Mouse (Mus musculus): ENCODE results near the gene Reep3. TPM values are rescaled to one million over a fixed set of nuclear protein-coding genes. Genes with fewer than 3 reads are reported as not detected.

Reep3 gene
- total and polyA plus RNA-seq, 3 experiments = 0.01 TPM; not detected in 2

DNA sequence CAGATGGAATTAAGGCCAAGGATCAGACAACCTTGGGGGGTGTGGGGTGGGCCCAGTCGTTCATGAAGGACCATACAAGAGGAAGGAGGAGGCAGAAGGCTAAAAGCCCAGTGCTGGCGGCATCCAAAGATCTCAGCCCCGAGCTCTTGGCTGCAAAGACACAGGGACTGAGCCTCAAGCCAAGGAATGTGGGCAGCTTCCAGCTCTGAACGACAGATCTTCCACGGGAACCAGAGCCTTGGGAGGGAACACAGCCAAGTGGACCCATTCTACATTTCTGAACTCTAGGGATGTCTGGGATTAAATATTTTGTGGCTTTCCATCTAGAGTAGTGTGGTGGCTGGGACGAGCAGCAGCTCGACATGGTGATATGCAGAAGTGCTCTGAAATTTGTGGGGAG lies 38.4 kb downstream of the Reep3 start:
- no peak overlapping the region for H3K4me3 ChIP-seq (ENCODE audit: control insufficient read depth in 1 of 2, insufficient read depth in 1 of 2, low read depth in 2 of 2, low read length in 2 of 2)
- H3K27ac ChIP-seq (ENCODE audit: control insufficient read depth, low read depth, low read length) = no peak overlapping the region
- no peaks in the 10 kb centered on the region for H3K9me3 ChIP-seq (replicated peaks; ENCODE audit: insufficient read depth, low read length)
- H3K9ac ChIP-seq (ENCODE audit: control insufficient read depth, low read depth, low read length, poor library complexity, severe bottlenecking) = no peak overlapping the region
- no peaks in the 10 kb centered on the region for H3K79me2 ChIP-seq (ENCODE audit: control insufficient read depth, insufficient read depth, low read length, poor library complexity)
- TF ChIP-seq CHD2 (IDR thresholded peaks at IDR 0.05; ENCODE audit: low read length) (no peak), JUND (IDR thresholded peaks at IDR 0.05; ENCODE audit: low read depth, low read length) (no peak), GATA1 (IDR thresholded peaks at IDR 0.05; ENCODE audit: low read depth, low read length) (no peak), ETS1 (IDR thresholded peaks at IDR 0.05; ENCODE audit: low read depth, low read length) (no peak), MAFK (IDR thresholded peaks at IDR 0.05; ENCODE audit: borderline replicate concordance, low read depth, low read length) (no peak)
- H3K27me3 ChIP-seq (ENCODE audit: control insufficient read depth in 1 of 2, insufficient read depth in 2 of 2, low read length in 2 of 2) = no peaks in the 10 kb centered on the region
- no peaks in the 10 kb centered on the region for H3K4me1 ChIP-seq (ENCODE audit: control insufficient read depth in 1 of 2, insufficient read depth in 2 of 2, low read length in 2 of 2)
- no peaks in the 10 kb centered on the region for H3K36me3 ChIP-seq (ENCODE audit: control insufficient read depth in 1 of 2, insufficient read depth in 2 of 2, low read length in 2 of 2)
- no peak for DNase-seq (ENCODE audit: low read depth, low spot score)

- no peaks in the 10 kb centered on the region for H3K4me1 ChIP-seq (ENCODE audit: control insufficient read depth in 1 of 2, insufficient read depth in 2 of 2, low read length in 2 of 2)
- no peaks in the 10 kb centered on the region for H3K27me3 ChIP-seq (ENCODE audit: control insufficient read depth in 1 of 2, insufficient read depth in 2 of 2, low read length in 2 of 2)
- TF ChIP-seq ZNF384 (IDR thresholded peaks at IDR 0.05; ENCODE audit: low read depth, low read length) (no peak), GABPA (IDR thresholded peaks at IDR 0.05; ENCODE audit: low read depth, low read length) (no peak), GATA1 (IDR thresholded peaks at IDR 0.05; ENCODE audit: low read depth, low read length) (no peak), SIN3A (IDR thresholded peaks at IDR 0.05; ENCODE audit: low read length) (no peak), UBTF (IDR thresholded peaks at IDR 0.05; ENCODE audit: borderline replicate concordance, insufficient read depth, low read depth, low read length) (no peak), E2F4 (IDR thresholded peaks at IDR 0.05; ENCODE audit: borderline replicate concordance, low read depth, low read length) (no peak), CTCF (IDR thresholded peaks at IDR 0.05 in 2 of 3, conservative IDR thresholded peaks at IDR 0.05 in 1 of 3; ENCODE audit: control insufficient read depth in 1 of 3, insufficient read depth in 1 of 3, low read depth in 2 of 3, low read length in 3 of 3, poor library complexity in 1 of 3, severe bottlenecking in 1 of 3) (no peak), NELFE (IDR thresholded peaks at IDR 0.05; ENCODE audit: low read depth, low read length) (no peak), HCFC1 (IDR thresholded peaks at IDR 0.05; ENCODE audit: low read depth, low read length) (no peak), ELF1 (IDR thresholded peaks at IDR 0.05; ENCODE audit: low read depth, low read length) (no peak), KAT2A (conservative IDR thresholded peaks at IDR 0.05; ENCODE audit: low read depth, low read length) (no peak), MXI1 (IDR thresholded peaks at IDR 0.05; ENCODE audit: low read depth, low read length) (no peak), USF2 (IDR thresholded peaks at IDR 0.05; ENCODE audit: borderline replicate concordance in 1 of 2, insufficient read depth in 1 of 2, low read depth in 1 of 2, low read length in 2 of 2) (no peak), POLR2A (IDR thresholded peaks at IDR 0.05; ENCODE audit: control insufficient read depth in 1 of 2, insufficient read depth in 1 of 2, low read depth in 1 of 2, low read length in 2 of 2, poor library complexity in 1 of 2) (no peak), POLR2AphosphoS2 (IDR thresholded peaks at IDR 0.05; ENCODE audit: low read length) (no peak)
- H3K4me3 ChIP-seq (ENCODE audit: control insufficient read depth in 1 of 2, insufficient read depth in 1 of 2, low read depth in 2 of 2, low read length in 2 of 2) = no peak overlapping the region
- H3K9ac ChIP-seq (ENCODE audit: control insufficient read depth, low read depth, low read length, poor library complexity, severe bottlenecking) = no peak overlapping the region
- H3K27ac ChIP-seq (ENCODE audit: control insufficient read depth, low read depth, low read length) = no peak overlapping the region
- no peaks in the 10 kb centered on the region for H3K36me3 ChIP-seq (ENCODE audit: control insufficient read depth in 1 of 2, insufficient read depth in 2 of 2, low read length in 2 of 2)
- no peaks in the 10 kb centered on the region for H3K79me2 ChIP-seq (ENCODE audit: control insufficient read depth, insufficient read depth, low read length, poor library complexity)
- no peak for DNase-seq (ENCODE audit: low read depth, low spot score)
- no peaks in the 10 kb centered on the region for H3K9me3 ChIP-seq (replicated peaks; ENCODE audit: insufficient read depth, low read length)
Measured at GRCm38 (mm10) chr10:67057696-67058095, 39.0 kb downstream of the Reep3 start.
